Mouse (Mus musculus) left cerebral cortex, adult 2 months (tissue): ENCODE measurements around the gene Cadm4. TPM values are rescaled to one million over a fixed set of nuclear protein-coding genes. Genes with fewer than 3 reads are reported as not detected.

ENCODE experiments used
- DNase-seq, 2 experiments: peaks; one replicate each; pipeline ENCODE4 v3.0.0; 2021 to 2022; ENCODE audit warnings: low spot score in 2 of 2, mixed read lengths in 1 of 2; ENCODE audit errors: extremely low spot score in 1 of 2
- H3K27ac ChIP-seq: fragments of 200-600 bp; 2 replicates; pipeline ENCODE4 v1.8.1; 2022
- H3K4me3 ChIP-seq: fragments of 200-600 bp; 2 replicates; pipeline ENCODE4 v1.8.1; 2022
- CTCF ChIP-seq: fragments of 200-600 bp; IDR thresholded peaks from 2 replicates; pipeline ENCODE4 v1.8.1; 2022; ENCODE audit warnings: antibody characterized with exemption, mild to moderate bottlenecking, moderate library complexity
- intact Hi-C: fragments of 180-260 bp; cut with DNase I; formaldehyde crosslinking; loops from one replicate; pipeline ENCODE4 v1.15.1; 2025
- total RNA-seq, 2 experiments: library from RNA; stranded (reverse); gene quantifications; 2 replicates each; pipeline ENCODE4 v1.2.3; 2021

Cadm4 gene
- total RNA-seq, 2 experiments from 2014 or later, result 213 to 219 TPM

- H3K27ac ChIP-seq, result no peak overlapping the region
- no peak overlapping the region for H3K4me3 ChIP-seq
- intact Hi-C loops, result no loop called here
- TF ChIP-seq CTCF, result peak; percentile 6
- DNase-seq, result no peak
These were observed 43.2 kb downstream of the Cadm4 start for GRCm38 (mm10) chr7:24524978-24525377.

GRCm38 (mm10) chr7:24525686-24526420, 44.0 kb downstream of the Cadm4 start:
- TF ChIP-seq CTCF, result no peak
- intact Hi-C loops, result no loop called here
- no peak overlapping the region for H3K27ac ChIP-seq
- no peak overlapping the region for H3K4me3 ChIP-seq
- no peak for DNase-seq

DNA sequence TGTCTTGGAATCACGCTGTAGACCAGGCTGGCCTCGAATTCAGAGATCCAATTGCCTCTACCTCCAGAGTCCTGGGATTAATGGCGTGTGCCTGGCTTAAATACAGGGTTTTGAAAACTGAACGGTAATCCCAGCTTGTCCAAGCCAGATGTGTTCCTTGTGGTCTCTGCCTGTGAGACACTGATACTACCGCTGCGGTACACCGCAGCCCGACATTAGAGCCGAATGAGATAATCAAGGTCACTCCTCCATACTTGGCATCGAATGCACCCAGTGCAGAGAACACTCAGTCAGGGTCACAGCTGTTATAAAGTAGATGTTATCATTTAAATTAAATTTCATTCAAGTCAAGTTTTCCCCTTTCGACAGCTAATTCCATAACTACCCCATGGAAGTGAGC, 47.0 kb downstream of the Cadm4 start:
- H3K4me3 ChIP-seq, result no peak overlapping the region
- no peak for TF ChIP-seq CTCF
- intact Hi-C loops, result no loop called here
- no peak overlapping the region for H3K27ac ChIP-seq
- no peak for DNase-seq

DNA sequence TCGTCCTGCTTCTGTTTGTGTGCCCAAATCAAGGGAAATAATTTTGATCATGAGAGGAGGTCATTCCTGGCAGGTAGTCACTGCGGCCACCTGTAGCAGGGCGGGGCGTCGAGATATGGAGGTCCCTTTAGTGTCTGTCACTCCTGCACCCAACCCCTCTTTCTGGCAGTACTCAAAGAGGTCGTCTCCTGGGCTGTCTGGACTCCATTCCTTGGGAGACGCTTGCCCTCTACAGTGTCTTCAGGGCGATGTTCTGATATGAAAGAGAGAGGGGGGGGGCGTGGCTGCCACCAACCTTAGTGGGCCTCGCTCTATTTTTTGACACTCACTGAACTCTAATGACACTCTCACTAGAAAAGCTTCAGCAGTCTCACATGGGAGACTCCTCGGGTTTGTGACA, 47.8 kb downstream of the Cadm4 start:
- Histone ChIP-seq H3K27ac (peak overlapping the region; percentile 99), H3K4me3 (peak overlapping the region; percentile 65)
- DNase-seq, result no peak
- intact Hi-C loops, result no loop called here
- no peak for TF ChIP-seq CTCF

DNA sequence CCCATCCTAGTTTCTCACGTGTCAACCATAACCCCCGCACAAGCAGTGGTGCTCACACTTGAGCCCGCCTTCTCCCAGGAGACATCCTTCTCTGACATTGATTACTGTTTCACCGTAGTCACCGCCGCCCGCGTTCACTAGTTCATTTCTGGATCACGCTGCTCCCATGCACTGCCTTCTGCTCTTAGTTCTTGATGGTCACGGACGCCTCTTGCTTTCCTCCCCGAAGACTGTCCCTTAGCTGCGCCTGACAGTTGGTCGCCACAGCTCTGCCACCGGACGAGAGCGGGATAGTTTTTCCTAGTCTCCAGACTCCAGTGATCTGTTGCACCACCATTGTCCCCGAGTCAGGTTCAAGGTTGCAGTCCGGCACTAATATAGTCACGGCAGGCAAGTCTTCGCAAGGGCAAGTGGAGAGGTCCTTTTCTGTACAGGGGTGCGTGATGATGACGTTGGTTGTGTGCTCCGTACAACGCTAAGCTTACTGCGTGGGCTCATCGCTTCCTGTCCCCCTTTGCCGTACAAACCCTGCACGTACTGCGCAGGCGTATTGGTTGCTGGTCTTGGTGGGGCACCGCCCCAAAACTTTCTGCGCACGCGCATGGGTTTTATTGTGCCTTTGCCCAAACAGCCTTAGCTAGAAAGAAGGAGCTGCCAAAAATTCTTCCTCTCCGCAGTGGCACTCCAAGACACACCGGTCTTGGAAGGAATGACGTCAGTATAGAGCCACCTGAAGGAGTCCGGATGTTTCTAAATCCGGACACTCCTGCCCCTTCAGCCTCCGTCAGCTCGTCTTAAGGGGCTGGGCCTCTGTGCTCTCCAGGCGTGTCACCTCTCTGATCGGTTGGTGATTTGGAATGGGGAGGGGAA, 48.5 kb downstream of the Cadm4 start, which contains the start of gene Irgq:
TSS of gene Irgq (plus strand) at position 628 of the 870 bp plus-strand sequence.
- Histone ChIP-seq H3K27ac (peak within 1 kb of the TSS; percentile 99), H3K4me3 (peak within 1 kb of the TSS; percentile 65)
- peak; percentile 98 for DNase-seq
- intact Hi-C loops, result loop anchor here (1.0 to 2.0 kb wide), 3 partner anchors 17 to 49 kb away; partner anchors contain the start of gene Zfp428
- no peak; the same call in 1 of the 2 replicates for TF ChIP-seq CTCF

GRCm38 (mm10) chr7:24531211-24531971, 49.6 kb downstream of the Cadm4 start:
- TF ChIP-seq CTCF, result peak; percentile 83
- DNase-seq, result peak; percentile 75 to 76
- intact Hi-C loops, result loop anchor here (2.0 kb wide), 1 partner anchor 51 kb away; no protein-coding TSS in a partner anchor
- Histone ChIP-seq H3K27ac (peak overlapping the region; percentile 99), H3K4me3 (peak overlapping the region; percentile 65)

GRCm38 (mm10) chr7:24533031-24533571, 51.3 kb downstream of the Cadm4 start:
- TF ChIP-seq CTCF, result no peak
- H3K4me3 ChIP-seq, result no peak overlapping the region
- no peak for DNase-seq
- intact Hi-C loops, result no loop called here
- H3K27ac ChIP-seq, result no peak overlapping the region

DNA sequence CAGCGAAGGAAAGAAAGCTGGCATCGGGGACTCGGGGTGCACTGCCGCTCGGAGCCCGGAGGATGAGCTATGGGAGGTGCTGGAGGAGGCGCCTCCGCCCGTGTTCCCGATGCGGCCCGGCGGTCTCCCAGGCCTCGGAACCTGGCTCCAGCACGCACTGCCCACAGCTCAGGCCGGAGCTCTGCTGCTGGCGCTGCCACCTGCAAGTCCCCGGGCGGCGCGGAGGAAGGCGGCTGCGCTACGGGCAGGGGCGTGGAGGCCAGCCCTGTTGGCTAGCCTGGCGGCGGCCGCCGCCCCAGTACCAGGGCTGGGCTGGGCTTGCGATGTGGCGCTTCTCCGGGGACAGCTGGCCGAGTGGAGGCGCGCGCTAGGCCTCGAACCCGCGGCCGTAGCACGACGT, 52.0 kb downstream of the Cadm4 start:
- H3K27ac ChIP-seq, result no peak overlapping the region
- H3K4me3 ChIP-seq, result peak overlapping the region; percentile 31
- TF ChIP-seq CTCF, result no peak
- intact Hi-C loops, result no loop called here
- DNase-seq, result no peak

DNA sequence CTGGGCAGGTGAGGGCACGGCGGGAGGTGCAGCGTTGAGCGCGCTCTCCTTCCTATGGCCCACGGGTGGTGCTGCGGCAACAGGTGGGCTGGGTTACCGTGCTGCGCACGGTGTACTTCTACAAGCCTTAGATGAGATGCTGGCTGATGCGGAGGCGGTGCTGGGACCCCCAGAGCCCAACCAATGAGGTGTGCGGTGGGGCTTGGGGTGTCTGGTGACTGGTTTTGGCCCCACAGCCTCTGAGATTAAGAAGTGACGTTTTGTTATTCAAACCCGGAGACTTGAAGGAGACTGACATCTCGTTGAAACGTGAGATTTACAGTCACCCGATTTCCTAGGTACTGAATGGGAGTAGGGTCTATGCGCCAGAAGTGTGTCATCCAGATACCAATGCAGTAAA, 52.5 kb downstream of the Cadm4 start:
- no peak for TF ChIP-seq CTCF
- H3K27ac ChIP-seq, result no peak overlapping the region
- intact Hi-C loops, result no loop called here
- no peak for DNase-seq
- H3K4me3 ChIP-seq, result peak overlapping the region; percentile 31

DNA sequence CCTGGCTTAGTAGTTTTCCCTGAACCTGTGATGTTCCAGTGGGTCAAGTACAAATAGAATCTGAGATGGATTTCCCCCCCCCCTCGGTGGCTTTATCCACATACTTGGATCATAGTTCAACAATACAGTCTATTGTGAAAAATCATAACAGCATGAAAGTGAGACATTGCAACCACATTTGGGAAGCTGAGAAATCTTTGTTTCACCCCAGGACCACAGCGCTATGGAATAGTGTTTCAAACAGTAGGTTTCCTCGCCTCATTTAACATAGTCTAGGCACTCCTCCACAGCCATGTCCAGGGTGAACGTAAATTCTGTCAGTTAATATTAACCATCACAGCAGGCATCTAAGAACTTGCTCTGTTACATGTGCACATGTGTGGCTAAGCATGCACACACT, 55.3 kb downstream of the Cadm4 start:
- no peak for TF ChIP-seq CTCF

GRCm38 (mm10) chr7:24537591-24537990, 55.8 kb downstream of the Cadm4 start:
- intact Hi-C loops, result no loop called here
- no peak overlapping the region for H3K27ac ChIP-seq
- DNase-seq, result no peak
- H3K4me3 ChIP-seq, result no peak overlapping the region
- TF ChIP-seq CTCF, result no peak

More for the DNA sequence above, 55.3 kb downstream of the Cadm4 start:
- DNase-seq, result no peak
- H3K27ac ChIP-seq, result no peak overlapping the region
- intact Hi-C loops, result no loop called here
- no peak overlapping the region for H3K4me3 ChIP-seq
